Mouse (Mus musculus) activated CD4-positive, CD25-positive, alpha-beta regulatory T cell, adult 4 months (primary cell): Measurements from ENCODE around the gene Abtb1. TPM values are rescaled to one million over a fixed set of nuclear protein-coding genes. Genes with fewer than 3 reads are reported as not detected.
A peak's percentile ranks its signal among the peaks of the same experiment; 100 is the strongest.

ENCODE experiments used
- ATAC-seq: one replicate; pipeline ENCODE4 v1.8.0; 2017
- polyA plus RNA-seq, 2 experiments: library from polyadenylated mRNA; unstranded; fragments of 100-300 nt; shearing (Covaris generic); gene quantifications; one replicate each; pipeline ENCODE4 v1.2.1; 2017

Abtb1 gene
- polyA plus RNA-seq, 2 experiments from 2014 or later, result 42.8 to 57.5 TPM

GRCm38 (mm10) chr6:88854509-88854908 is 12.7 kb upstream of the Abtb1 start:
- no peak for ATAC-seq

GRCm38 (mm10) chr6:88850034-88850433 is 8.2 kb upstream of the Abtb1 start:
- ATAC-seq, result no peak

- ATAC-seq, result no peak
Measured at GRCm38 (mm10) chr6:88849270-88849669, 7.5 kb upstream of the Abtb1 start.

- ATAC-seq, result no peak
Measured at GRCm38 (mm10) chr6:88847571-88847970, 5.8 kb upstream of the Abtb1 start.

- no peak for ATAC-seq
Measured at GRCm38 (mm10) chr6:88844901-88845565, 3.2 kb upstream of the Abtb1 start.

GRCm38 (mm10) chr6:88843781-88844725 is 2.3 kb upstream of the Abtb1 start:
- no peak for ATAC-seq

- no peak for ATAC-seq
Measured at GRCm38 (mm10) chr6:88843241-88843640, 1.5 kb upstream of the Abtb1 start.

GRCm38 (mm10) chr6:88842731-88843151 is 957 bp upstream of the Abtb1 start:
- no peak for ATAC-seq

GRCm38 (mm10) chr6:88841514-88841780 is 337 bp downstream of the Abtb1 start:
- no peak for ATAC-seq

GRCm38 (mm10) chr6:88840791-88841513 is 832 bp downstream of the Abtb1 start:
- ATAC-seq, result no peak

- no peak for ATAC-seq
Measured at GRCm38 (mm10) chr6:88840211-88840610, 1.6 kb downstream of the Abtb1 start.

- no peak for ATAC-seq
Measured at GRCm38 (mm10) chr6:88839135-88839970, 2.4 kb downstream of the Abtb1 start.

- no peak for ATAC-seq
Measured at GRCm38 (mm10) chr6:88838613-88839012, 3.2 kb downstream of the Abtb1 start.

GRCm38 (mm10) chr6:88837999-88838398 is 3.8 kb downstream of the Abtb1 start:
- no peak for ATAC-seq

- ATAC-seq, result no peak
Measured at GRCm38 (mm10) chr6:88836178-88836819, 5.5 kb downstream of the Abtb1 start.

- ATAC-seq, result no peak
Measured at GRCm38 (mm10) chr6:88835047-88835446, 6.7 kb downstream of the Abtb1 start.

GRCm38 (mm10) chr6:88833340-88834140 is 8.2 kb downstream of the Abtb1 start:
- ATAC-seq, result no peak

GRCm38 (mm10) chr6:88832663-88833062 is 9.1 kb downstream of the Abtb1 start:
- no peak for ATAC-seq

GRCm38 (mm10) chr6:88831456-88831855 is 10.3 kb downstream of the Abtb1 start:
- ATAC-seq, result peak; percentile 47

GRCm38 (mm10) chr6:88830112-88830702 is 11.6 kb downstream of the Abtb1 start:
- ATAC-seq, result no peak

- ATAC-seq, result no peak
Measured at GRCm38 (mm10) chr6:88829579-88829978, 12.2 kb downstream of the Abtb1 start.
